Mouse (Mus musculus): ENCODE measurements around the gene Tenm4. TPM values are rescaled to one million over a fixed set of nuclear protein-coding genes. Genes with fewer than 3 reads are reported as not detected.

The Tenm4 gene
- polyA plus RNA-seq, 1 experiment from 2014 or later = 52.7 TPM

- H3K27ac ChIP-seq = no peak overlapping the region
- H3K4me1 ChIP-seq = no peaks in the 10 kb centered on the region
- H3K27me3 ChIP-seq (replicated peaks) = no peaks in the 10 kb centered on the region
- no peak overlapping the region for H3K4me3 ChIP-seq
- H3K4me2 ChIP-seq = no peak overlapping the region
- no peak overlapping the region for H3K9ac ChIP-seq
- whole genome bisulfite sequencing = 85% methylated on average over 6 of the region's 6 CpGs
- no peaks in the 10 kb centered on the region for H3K9me3 ChIP-seq
- H3K36me3 ChIP-seq (replicated peaks) = no peaks in the 10 kb centered on the region
- no peak for ATAC-seq (replicated peaks)
These were observed 203.1 kb downstream of the Tenm4 start for GRCm38 (mm10) chr7:96374004-96374663.

GRCm38 (mm10) chr7:96375507-96375906 is 204.5 kb downstream of the Tenm4 start:
- Histone ChIP-seq H3K4me1 (no peaks in the 10 kb centered on the region), H3K36me3 (replicated peaks) (no peaks in the 10 kb centered on the region), H3K9me3 (no peaks in the 10 kb centered on the region), H3K9ac (no peak overlapping the region), H3K27me3 (replicated peaks) (no peaks in the 10 kb centered on the region), H3K4me2 (no peak overlapping the region), H3K27ac (no peak overlapping the region), H3K4me3 (no peak overlapping the region)
- ATAC-seq (replicated peaks) = no peak
- 87% methylated on average over 6 of the region's 6 CpGs for WGBS

- Histone ChIP-seq H3K27ac (peak overlapping the region; percentile 59), H3K9ac (no peak overlapping the region)
- peak; percentile 78 for ATAC-seq (replicated peaks)
These were observed 212.9 kb downstream of the Tenm4 start for GRCm38 (mm10) chr7:96383686-96384528.

GRCm38 (mm10) chr7:96384726-96385500 is 213.9 kb downstream of the Tenm4 start:
- H3K36me3 ChIP-seq (replicated peaks) = no peaks in the 10 kb centered on the region
- H3K27ac ChIP-seq = no peak overlapping the region; the same call in 1 of the 2 replicates
- peaks cover 8% of the 10 kb centered on the region for H3K4me1 ChIP-seq
- no peaks in the 10 kb centered on the region for H3K27me3 ChIP-seq (replicated peaks)
- 82% methylated on average over 11 of the region's 11 CpGs for WGBS
- H3K9ac ChIP-seq = no peak overlapping the region
- no peak overlapping the region for H3K4me2 ChIP-seq
- no peaks in the 10 kb centered on the region for H3K9me3 ChIP-seq
- H3K4me3 ChIP-seq = no peak overlapping the region
- ATAC-seq (replicated peaks) = no peak

More at GRCm38 (mm10) chr7:96383686-96384528, 212.9 kb downstream of the Tenm4 start:
- Histone ChIP-seq H3K27me3 (replicated peaks) (no peaks in the 10 kb centered on the region), H3K4me1 (peaks cover 8% of the 10 kb centered on the region), H3K4me3 (no peak overlapping the region), H3K36me3 (replicated peaks) (no peaks in the 10 kb centered on the region), H3K4me2 (no peak overlapping the region), H3K9me3 (no peaks in the 10 kb centered on the region)
- WGBS = 8% methylated on average over 6 of the region's 6 CpGs

GRCm38 (mm10) chr7:96385850-96386249 is 214.8 kb downstream of the Tenm4 start:
- H3K4me2 ChIP-seq = no peak overlapping the region
- no peak overlapping the region for H3K4me3 ChIP-seq
- H3K9me3 ChIP-seq = no peaks in the 10 kb centered on the region
- no peak overlapping the region for H3K27ac ChIP-seq
- H3K36me3 ChIP-seq (replicated peaks) = no peaks in the 10 kb centered on the region
- H3K9ac ChIP-seq = no peak overlapping the region
- no peak for ATAC-seq (replicated peaks)
- H3K4me1 ChIP-seq = peaks cover 8% of the 10 kb centered on the region
- 83% methylated on average over 7 of the region's 7 CpGs for WGBS
- no peaks in the 10 kb centered on the region for H3K27me3 ChIP-seq (replicated peaks)

- Histone ChIP-seq H3K4me1 (peaks cover 7% of the 10 kb centered on the region; the same call in 1 of the 2 replicates), H3K9me3 (no peaks in the 10 kb centered on the region), H3K27me3 (replicated peaks) (no peaks in the 10 kb centered on the region), H3K4me2 (no peak overlapping the region), H3K36me3 (replicated peaks) (no peaks in the 10 kb centered on the region), H3K4me3 (no peak overlapping the region), H3K27ac (no peak overlapping the region), H3K9ac (no peak overlapping the region)
- WGBS = 60% methylated on average over 6 of the region's 6 CpGs
- ATAC-seq (replicated peaks) = 0 out of 2 replicates have a peak, but pooled peaks have one; percentile 35
These were observed 219.1 kb downstream of the Tenm4 start for GRCm38 (mm10) chr7:96390034-96390670.

GRCm38 (mm10) chr7:96390894-96391293 is 219.8 kb downstream of the Tenm4 start:
- H3K27ac ChIP-seq = no peak overlapping the region
- H3K27me3 ChIP-seq (replicated peaks) = no peaks in the 10 kb centered on the region
- no peaks in the 10 kb centered on the region for H3K9me3 ChIP-seq
- H3K4me2 ChIP-seq = no peak overlapping the region
- H3K9ac ChIP-seq = no peak overlapping the region
- H3K4me3 ChIP-seq = no peak overlapping the region
- no peaks in the 10 kb centered on the region for H3K36me3 ChIP-seq (replicated peaks)
- 81% methylated on average over 4 of the region's 4 CpGs for WGBS
- no peak for ATAC-seq (replicated peaks)
- peaks cover 7% of the 10 kb centered on the region; the same call in 1 of the 2 replicates for H3K4me1 ChIP-seq

- Histone ChIP-seq H3K27ac (no peak overlapping the region), H3K4me2 (no peak overlapping the region), H3K9me3 (no peaks in the 10 kb centered on the region), H3K4me1 (peaks cover 7% of the 10 kb centered on the region; the same call in 1 of the 2 replicates), H3K36me3 (replicated peaks) (no peaks in the 10 kb centered on the region), H3K9ac (no peak overlapping the region), H3K4me3 (no peak overlapping the region), H3K27me3 (replicated peaks) (no peaks in the 10 kb centered on the region)
- WGBS = 40% methylated on average over 6 of the region's 6 CpGs
- ATAC-seq (replicated peaks) = peak; percentile 53; the same call in 1 of the 2 replicates
These were observed 220.9 kb downstream of the Tenm4 start for GRCm38 (mm10) chr7:96391797-96392472.

- no peak for ATAC-seq (replicated peaks)
These were observed 221.6 kb downstream of the Tenm4 start for GRCm38 (mm10) chr7:96392600-96392999.

GRCm38 (mm10) chr7:96397940-96398339 is 226.9 kb downstream of the Tenm4 start:
- 15% methylated on average over 1 of the region's 1 CpGs for WGBS
- Histone ChIP-seq H3K9me3 (no peaks in the 10 kb centered on the region), H3K4me1 (peaks cover 11% of the 10 kb centered on the region), H3K27me3 (replicated peaks) (no peaks in the 10 kb centered on the region), H3K27ac (no peak overlapping the region), H3K36me3 (replicated peaks) (no peaks in the 10 kb centered on the region), H3K4me2 (no peak overlapping the region), H3K9ac (no peak overlapping the region), H3K4me3 (no peak overlapping the region)
- ATAC-seq (replicated peaks) = no peak

More at GRCm38 (mm10) chr7:96392600-96392999, 221.6 kb downstream of the Tenm4 start:
- peaks cover 7% of the 10 kb centered on the region; the same call in 1 of the 2 replicates for H3K4me1 ChIP-seq
- H3K9ac ChIP-seq = no peak overlapping the region
- no peaks in the 10 kb centered on the region for H3K27me3 ChIP-seq (replicated peaks)
- H3K4me3 ChIP-seq = no peak overlapping the region
- H3K27ac ChIP-seq = no peak overlapping the region
- no peak overlapping the region for H3K4me2 ChIP-seq
- WGBS = 51% methylated on average over 2 of the region's 2 CpGs
- H3K36me3 ChIP-seq (replicated peaks) = no peaks in the 10 kb centered on the region
- H3K9me3 ChIP-seq = no peaks in the 10 kb centered on the region

GRCm38 (mm10) chr7:96400411-96400810 is 229.4 kb downstream of the Tenm4 start:
- WGBS = 24% methylated on average over 11 of the region's 11 CpGs
- H3K9me3 ChIP-seq = no peaks in the 10 kb centered on the region
- H3K4me2 ChIP-seq = no peak overlapping the region
- ATAC-seq (replicated peaks) = peak; percentile 65
- no peak overlapping the region for H3K4me3 ChIP-seq
- H3K4me1 ChIP-seq = peaks cover 9% of the 10 kb centered on the region
- H3K27ac ChIP-seq = no peak overlapping the region
- no peaks in the 10 kb centered on the region for H3K27me3 ChIP-seq (replicated peaks)
- no peak overlapping the region for H3K9ac ChIP-seq
- H3K36me3 ChIP-seq (replicated peaks) = no peaks in the 10 kb centered on the region

All from midbrain, embryonic 15.5 days (tissue).